Mouse (Mus musculus) neural tube, embryonic 11.5 days (tissue): ENCODE results near the gene Il17rd. TPM values are rescaled to one million over a fixed set of nuclear protein-coding genes. Genes with fewer than 3 reads are reported as not detected.

Experiments used
- ATAC-seq: fragments of 200-750 bp; cut with Nextera tagmentation; 2 replicates; pipeline ENCODE4 v1.8.0; 2017; ENCODE audit warnings: moderate number of reproducible peaks, mild to moderate bottlenecking, moderate TSS enrichment, moderate library complexity; ENCODE audit not compliant: insufficient read depth, low FRiP score, low TSS enrichment
- DNase-seq: peaks from one replicate; pipeline ENCODE4 v3.0.0-alpha.2; 2015; ENCODE audit warnings: low spot score
- H3K27ac ChIP-seq: fragments of 300-500 bp; sonication (generic); 2 replicates; pipeline ENCODE4 v1.5.1; 2014; ENCODE audit warnings: low read depth, mild to moderate bottlenecking, low read length
- H3K27me3 ChIP-seq: fragments of 300-500 bp; sonication (generic); 2 replicates; pipeline ENCODE4 v1.6.1; 2014; ENCODE audit warnings: mild to moderate bottlenecking, low read length, mixed read lengths; ENCODE audit not compliant: control insufficient read depth, insufficient read depth
- H3K36me3 ChIP-seq: fragments of 300-500 bp; sonication (generic); 2 replicates; pipeline ENCODE4 v1.6.1; 2014; ENCODE audit warnings: mild to moderate bottlenecking, low read length, moderate library complexity, mixed read lengths; ENCODE audit not compliant: control insufficient read depth, insufficient read depth
- H3K4me1 ChIP-seq: fragments of 300-500 bp; sonication (generic); 2 replicates; pipeline ENCODE4 v1.6.1; 2014; ENCODE audit warnings: low read length, mixed read lengths; ENCODE audit not compliant: control insufficient read depth, insufficient read depth
- H3K4me2 ChIP-seq: fragments of 300-500 bp; sonication (generic); 2 replicates; pipeline ENCODE4 v1.6.1; 2014; ENCODE audit warnings: low read depth, mild to moderate bottlenecking, moderate library complexity
- H3K4me3 ChIP-seq: fragments of 300-500 bp; sonication (generic); 2 replicates; pipeline ENCODE4 v1.5.1; 2014; ENCODE audit warnings: low read depth, low read length
- H3K9ac ChIP-seq: fragments of 300-500 bp; sonication (generic); 2 replicates; pipeline ENCODE4 v1.6.1; 2014; ENCODE audit warnings: mild to moderate bottlenecking, low read length
- H3K9me3 ChIP-seq: fragments of 300-500 bp; sonication (generic); 2 replicates; pipeline ENCODE4 v1.6.1; 2016; ENCODE audit warnings: low read length; ENCODE audit not compliant: control insufficient read depth
- WGBS: fragments of 180-500 bp; shearing (Covaris S2); extraction: QIAGEN DNeasy Blood & Tissue Kit; methylation state at CpG from one replicate; pipeline ENCODE4 v1.1.7; 2014; 5-methylcytosine and 5-hydroxymethylcytosine counted together
- polyA plus RNA-seq: library from polyadenylated mRNA; unstranded; fragments of >200 nt; fragmentation: Nextera tagmentation; extraction: Ambion mirVana; gene quantifications from 2 replicates; pipeline ENCODE4 v1.2.1, GENCODE M21; 2014

The Il17rd gene
- polyA plus RNA-seq, 1 experiment from 2014 or later = 4.1 TPM

DNA sequence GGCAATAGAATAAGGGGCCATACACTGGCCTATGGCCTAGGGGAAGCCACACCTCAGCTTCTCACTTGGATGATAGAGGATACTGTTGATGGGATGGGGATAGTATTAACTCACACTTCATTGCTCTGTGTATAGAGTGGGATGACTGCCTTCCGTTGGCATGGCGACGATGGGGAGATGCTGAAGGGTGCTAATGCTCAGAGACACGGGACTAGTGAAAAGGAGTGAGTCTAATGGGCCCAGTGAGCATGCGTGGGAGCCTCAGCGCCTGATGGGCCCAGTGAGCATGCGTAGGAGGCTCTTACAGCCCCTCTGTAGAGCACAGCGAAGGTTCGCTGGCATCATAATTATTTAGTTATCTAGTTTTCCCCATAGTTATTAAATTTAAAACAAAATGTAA, 100.2 kb downstream of the Il17rd start:
- H3K27ac ChIP-seq = no peak overlapping the region
- H3K9me3 ChIP-seq = no peaks in the 10 kb centered on the region
- H3K36me3 ChIP-seq = no peaks in the 10 kb centered on the region
- H3K4me3 ChIP-seq = no peak overlapping the region
- H3K4me2 ChIP-seq = no peak overlapping the region
- no peak for ATAC-seq
- 84% methylated on average over 9 of the region's 9 CpGs for WGBS
- no peaks in the 10 kb centered on the region for H3K4me1 ChIP-seq
- H3K9ac ChIP-seq = no peak overlapping the region
- H3K27me3 ChIP-seq = no peaks in the 10 kb centered on the region
- DNase-seq = no peak

GRCm38 (mm10) chr14:27139968-27140367, 101.2 kb downstream of the Il17rd start:
- no peaks in the 10 kb centered on the region for H3K4me1 ChIP-seq
- DNase-seq (no peak), ATAC-seq (no peak)
- no peak overlapping the region for H3K27ac ChIP-seq
- WGBS = 81% methylated on average over 3 of the region's 3 CpGs
- H3K4me2 ChIP-seq = no peak overlapping the region
- H3K4me3 ChIP-seq = no peak overlapping the region
- H3K9ac ChIP-seq = no peak overlapping the region
- no peaks in the 10 kb centered on the region for H3K36me3 ChIP-seq
- H3K27me3 ChIP-seq = no peaks in the 10 kb centered on the region
- H3K9me3 ChIP-seq = no peaks in the 10 kb centered on the region

DNA sequence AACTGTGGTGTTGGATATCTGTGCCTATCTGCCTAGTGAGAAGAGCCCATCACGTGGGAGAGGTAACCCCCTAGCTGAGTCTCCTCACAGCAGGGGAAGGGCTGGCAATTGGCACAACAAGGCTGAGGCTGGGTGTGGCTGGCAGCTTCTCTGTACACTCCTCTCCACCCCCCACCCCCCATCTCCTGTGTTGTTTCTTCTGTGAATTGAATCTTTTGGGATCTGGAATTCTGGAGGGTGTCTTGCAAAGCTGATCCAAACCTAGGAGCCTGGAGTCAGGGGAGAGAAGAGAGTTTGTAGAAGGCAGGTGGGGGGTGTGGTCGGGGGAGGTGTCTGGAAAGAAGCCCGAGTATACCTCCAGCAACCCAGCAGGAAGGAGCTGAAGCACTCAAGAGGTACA, 102.7 kb downstream of the Il17rd start:
- no peak for ATAC-seq
- no peak overlapping the region for H3K27ac ChIP-seq
- no peaks in the 10 kb centered on the region for H3K27me3 ChIP-seq
- no peaks in the 10 kb centered on the region for H3K36me3 ChIP-seq
- no peaks in the 10 kb centered on the region for H3K4me1 ChIP-seq
- no peak overlapping the region for H3K4me2 ChIP-seq
- no peaks in the 10 kb centered on the region for H3K9me3 ChIP-seq
- H3K4me3 ChIP-seq = no peak overlapping the region
- DNase-seq = no peak
- H3K9ac ChIP-seq = no peak overlapping the region
- WGBS = 23% methylated on average over 3 of the region's 3 CpGs

DNA sequence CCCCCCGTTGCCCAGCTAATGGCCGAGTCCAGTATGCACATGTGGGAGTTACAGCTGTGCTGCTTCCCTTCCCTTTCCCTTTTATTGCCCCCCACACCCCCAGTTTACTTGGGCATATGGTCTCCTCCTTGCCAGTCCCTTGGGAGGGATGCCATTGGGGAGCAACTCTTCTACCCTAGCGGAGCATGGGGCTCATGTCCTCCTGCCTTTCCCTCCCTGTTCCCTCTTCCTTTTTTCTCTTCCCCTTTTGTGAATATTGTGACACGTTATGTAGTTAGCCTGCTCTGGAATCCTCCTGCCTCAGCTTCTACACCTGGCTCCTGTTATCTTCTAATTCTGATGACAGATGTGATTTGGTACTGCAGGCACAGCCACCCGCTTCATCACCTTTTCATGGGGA, 103.9 kb downstream of the Il17rd start:
- 78% methylated on average over 5 of the region's 5 CpGs for WGBS
- Histone ChIP-seq H3K27me3 (no peaks in the 10 kb centered on the region), H3K9me3 (no peaks in the 10 kb centered on the region), H3K36me3 (no peaks in the 10 kb centered on the region), H3K9ac (no peak overlapping the region), H3K4me3 (no peak overlapping the region), H3K4me2 (no peak overlapping the region), H3K27ac (no peak overlapping the region), H3K4me1 (no peaks in the 10 kb centered on the region)
- no peak for DNase-seq
- no peak for ATAC-seq

- DNase-seq (no peak), ATAC-seq (no peak)
- Histone ChIP-seq H3K4me1 (no peaks in the 10 kb centered on the region), H3K9ac (no peak overlapping the region), H3K36me3 (no peaks in the 10 kb centered on the region), H3K4me2 (no peak overlapping the region), H3K27me3 (no peaks in the 10 kb centered on the region), H3K9me3 (no peaks in the 10 kb centered on the region), H3K27ac (no peak overlapping the region), H3K4me3 (no peak overlapping the region)
- WGBS = 53% methylated on average over 8 of the region's 8 CpGs
These were observed 106.7 kb downstream of the Il17rd start for GRCm38 (mm10) chr14:27145171-27146045.

DNA sequence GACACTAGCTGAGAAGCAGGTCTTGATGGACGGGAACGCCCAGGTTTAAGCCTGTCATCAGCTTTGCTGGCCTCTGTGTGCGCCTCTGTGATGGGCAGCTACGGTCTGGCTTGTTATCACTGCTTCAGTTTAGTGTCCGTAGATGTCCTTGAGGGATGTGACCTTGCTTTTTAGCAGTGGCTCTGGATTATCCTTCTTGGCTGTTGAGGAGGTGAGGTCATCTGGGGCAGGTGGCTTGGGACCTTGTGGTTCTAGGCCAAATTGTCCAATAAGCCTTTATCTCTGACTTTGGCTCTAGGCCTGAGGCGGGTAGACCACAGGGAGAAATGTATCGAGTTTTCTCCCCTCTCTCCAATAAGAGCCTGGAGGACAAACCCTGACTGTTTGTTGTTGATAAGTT, 109.0 kb downstream of the Il17rd start:
- no peak overlapping the region for H3K4me3 ChIP-seq
- H3K27ac ChIP-seq = no peak overlapping the region
- 87% methylated on average over 7 of the region's 7 CpGs for WGBS
- no peaks in the 10 kb centered on the region for H3K36me3 ChIP-seq
- no peak overlapping the region for H3K9ac ChIP-seq
- no peaks in the 10 kb centered on the region for H3K9me3 ChIP-seq
- no peak for ATAC-seq
- no peak overlapping the region for H3K4me2 ChIP-seq
- no peaks in the 10 kb centered on the region for H3K27me3 ChIP-seq
- no peaks in the 10 kb centered on the region for H3K4me1 ChIP-seq
- no peak for DNase-seq

DNA sequence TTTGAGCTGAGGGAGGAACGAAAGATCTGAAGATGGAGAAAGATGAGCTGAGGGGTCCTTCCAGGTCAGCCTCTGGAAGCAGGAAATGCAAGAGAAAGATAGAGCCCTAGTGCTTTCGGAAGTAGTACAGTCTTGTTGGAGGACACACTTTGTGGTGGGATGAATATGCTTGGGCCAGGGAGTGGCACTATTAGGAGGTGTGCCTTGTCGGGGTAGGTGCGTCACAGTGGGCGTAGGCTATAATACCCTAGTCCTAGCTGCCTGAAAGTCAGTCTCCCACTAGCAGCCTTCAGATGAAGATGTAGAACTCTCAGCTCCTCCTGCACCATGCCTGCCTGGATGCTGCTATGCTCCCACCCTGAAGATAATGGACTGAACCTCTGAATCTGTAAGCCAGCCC, 110.7 kb downstream of the Il17rd start:
- Histone ChIP-seq H3K4me1 (no peaks in the 10 kb centered on the region), H3K36me3 (no peaks in the 10 kb centered on the region), H3K4me3 (no peak overlapping the region), H3K4me2 (no peak overlapping the region), H3K9me3 (no peaks in the 10 kb centered on the region), H3K27ac (no peak overlapping the region), H3K9ac (no peak overlapping the region), H3K27me3 (no peaks in the 10 kb centered on the region)
- DNase-seq (no peak), ATAC-seq (no peak)
- WGBS = 99% methylated on average over 5 of the region's 5 CpGs

- Histone ChIP-seq H3K27ac (no peak overlapping the region), H3K4me3 (no peak overlapping the region), H3K36me3 (no peaks in the 10 kb centered on the region), H3K27me3 (no peaks in the 10 kb centered on the region), H3K9me3 (no peaks in the 10 kb centered on the region), H3K9ac (no peak overlapping the region), H3K4me2 (no peak overlapping the region), H3K4me1 (no peaks in the 10 kb centered on the region)
- ATAC-seq (no peak), DNase-seq (no peak)
- WGBS = 59% methylated on average over 6 of the region's 6 CpGs
These were observed 111.4 kb downstream of the Il17rd start for GRCm38 (mm10) chr14:27150011-27150640.

DNA sequence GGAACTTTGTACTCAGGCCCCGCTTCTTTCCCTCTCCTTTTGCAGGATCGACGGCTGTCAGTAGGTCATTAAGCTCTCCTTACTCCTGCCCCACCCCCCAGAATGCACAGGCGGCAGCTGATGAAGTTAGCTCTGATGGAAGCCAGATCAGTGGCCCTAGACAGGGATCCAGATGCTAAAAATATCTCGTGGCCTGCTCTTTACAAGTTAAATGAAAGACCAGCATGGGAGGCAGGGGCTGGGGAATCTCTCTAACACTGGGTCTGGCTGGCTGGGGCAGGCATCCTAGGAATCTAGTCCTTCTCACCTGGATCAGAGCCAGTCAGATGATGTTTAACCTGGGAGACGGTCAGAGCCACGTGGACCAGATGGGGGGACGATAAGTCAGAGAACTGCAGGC, 112.7 kb downstream of the Il17rd start:
- H3K27ac ChIP-seq = no peak overlapping the region
- no peaks in the 10 kb centered on the region for H3K36me3 ChIP-seq
- DNase-seq (no peak), ATAC-seq (no peak)
- H3K9me3 ChIP-seq = no peaks in the 10 kb centered on the region
- 48% methylated on average over 8 of the region's 8 CpGs for WGBS
- no peak overlapping the region for H3K4me2 ChIP-seq
- no peaks in the 10 kb centered on the region for H3K4me1 ChIP-seq
- H3K9ac ChIP-seq = no peak overlapping the region
- no peak overlapping the region for H3K4me3 ChIP-seq
- H3K27me3 ChIP-seq = no peaks in the 10 kb centered on the region
